Mouse (Mus musculus) embryonic facial prominence, embryonic 12.5 days (tissue): ENCODE measurements at regions not wholly inside any gene's neighbourhood (a gene's known extent, or its start where the extent isn't known, plus 50 kb on each side); places are given as distances from the start of the nearest gene placed in this dataset.

Source experiments
- ATAC-seq: fragments of 200-750 bp; cut with Nextera tagmentation; 2 replicates; pipeline ENCODE4 v1.8.0; 2017; ENCODE audit not compliant: insufficient number of reproducible peaks, insufficient read depth, low FRiP score, low TSS enrichment
- H3K27ac ChIP-seq: fragments of 300-500 bp; sonication (generic); 2 replicates; pipeline ENCODE4 v1.5.1; 2016; ENCODE audit warnings: mild to moderate bottlenecking
- H3K27me3 ChIP-seq: fragments of 300-500 bp; sonication (generic); 2 replicates; pipeline ENCODE4 v1.6.1; 2016; ENCODE audit warnings: mild to moderate bottlenecking, moderate library complexity
- H3K36me3 ChIP-seq: fragments of 300-500 bp; sonication (generic); 2 replicates; pipeline ENCODE4 v1.6.1; 2016; ENCODE audit warnings: mild to moderate bottlenecking
- H3K4me1 ChIP-seq: fragments of 300-500 bp; sonication (generic); 2 replicates; pipeline ENCODE4 v1.6.1; 2016
- H3K4me2 ChIP-seq: fragments of 300-500 bp; sonication (generic); replicated peaks from 2 replicates; pipeline ENCODE4 v1.6.1; 2016; ENCODE audit warnings: mild to moderate bottlenecking, moderate library complexity
- H3K4me3 ChIP-seq: fragments of 300-500 bp; sonication (generic); 2 replicates; pipeline ENCODE4 v1.5.1; 2016; ENCODE audit warnings: mild to moderate bottlenecking
- H3K9ac ChIP-seq: fragments of 300-500 bp; sonication (generic); 2 replicates; pipeline ENCODE4 v1.6.1; 2016; ENCODE audit warnings: mild to moderate bottlenecking, moderate library complexity
- H3K9me3 ChIP-seq: fragments of 300-500 bp; sonication (generic); 2 replicates; pipeline ENCODE4 v1.6.1; 2016; ENCODE audit warnings: mild to moderate bottlenecking, moderate library complexity
- whole genome bisulfite sequencing: fragments of 180-500 bp; shearing (Covaris S2); methylation state at CpG from one replicate; pipeline ENCODE4 v1.1.7; 2016; 5-methylcytosine and 5-hydroxymethylcytosine counted together

- H3K36me3 ChIP-seq, result no peaks in the 10 kb centered on the region
- no peak for ATAC-seq
- H3K9ac ChIP-seq, result no peak overlapping the region
- H3K27ac ChIP-seq, result no peak overlapping the region
- H3K4me3 ChIP-seq, result no peak overlapping the region
- H3K4me2 ChIP-seq, result no peak overlapping the region
- no peaks in the 10 kb centered on the region for H3K4me1 ChIP-seq
- H3K9me3 ChIP-seq, result no peaks in the 10 kb centered on the region
- no peaks in the 10 kb centered on the region for H3K27me3 ChIP-seq
Observed at GRCm38 (mm10) chr16:51564064-51564463, 467.0 kb upstream of the Cblb start.

DNA sequence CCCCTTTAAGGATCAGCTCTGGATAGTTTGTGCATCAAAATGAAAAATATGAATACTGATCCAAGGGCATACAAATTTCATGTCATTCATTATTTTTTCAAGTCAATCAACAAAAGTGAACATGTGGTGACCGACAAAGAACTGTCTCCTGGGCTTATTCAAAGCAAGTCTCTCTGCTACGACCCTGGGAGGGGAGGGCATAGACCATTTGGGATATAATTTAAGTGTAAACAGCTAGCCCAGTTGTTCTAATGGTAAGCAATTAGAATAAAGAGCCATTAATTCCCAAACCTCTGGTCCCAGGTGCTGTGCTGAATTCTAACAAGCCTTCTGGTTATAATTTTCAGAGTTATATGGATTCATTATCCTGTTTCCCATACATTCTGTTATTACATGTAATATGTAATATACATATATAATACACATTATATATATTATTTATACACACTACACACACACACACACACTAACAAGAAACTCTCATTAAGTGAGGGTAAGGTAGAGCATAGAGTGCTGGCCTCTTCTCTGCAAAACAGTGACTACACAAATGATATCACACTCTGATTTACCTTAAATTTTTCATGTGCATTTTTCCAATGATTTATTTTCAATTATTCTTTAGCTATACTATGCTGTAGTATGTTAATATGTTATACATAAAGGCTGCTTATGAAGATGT, 453.0 kb upstream of the Cblb start:
- Histone ChIP-seq H3K4me2 (no peak overlapping the region), H3K4me1 (no peaks in the 10 kb centered on the region), H3K27me3 (no peaks in the 10 kb centered on the region), H3K27ac (no peak overlapping the region), H3K4me3 (no peak overlapping the region), H3K9me3 (no peaks in the 10 kb centered on the region), H3K9ac (no peak overlapping the region), H3K36me3 (no peaks in the 10 kb centered on the region)
- no peak for ATAC-seq
- 33% methylated on average over 2 of the region's 2 CpGs for WGBS

- no peaks in the 10 kb centered on the region for H3K27me3 ChIP-seq
- no peak for ATAC-seq
- 74% methylated on average over 1 of the region's 1 CpGs for WGBS
- no peak overlapping the region for H3K4me3 ChIP-seq
- no peaks in the 10 kb centered on the region for H3K9me3 ChIP-seq
- H3K4me2 ChIP-seq, result no peak overlapping the region
- H3K9ac ChIP-seq, result no peak overlapping the region
- no peaks in the 10 kb centered on the region for H3K36me3 ChIP-seq
- no peaks in the 10 kb centered on the region for H3K4me1 ChIP-seq
- H3K27ac ChIP-seq, result no peak overlapping the region
Observed at GRCm38 (mm10) chr16:51580525-51580924, 450.5 kb upstream of the Cblb start.

DNA sequence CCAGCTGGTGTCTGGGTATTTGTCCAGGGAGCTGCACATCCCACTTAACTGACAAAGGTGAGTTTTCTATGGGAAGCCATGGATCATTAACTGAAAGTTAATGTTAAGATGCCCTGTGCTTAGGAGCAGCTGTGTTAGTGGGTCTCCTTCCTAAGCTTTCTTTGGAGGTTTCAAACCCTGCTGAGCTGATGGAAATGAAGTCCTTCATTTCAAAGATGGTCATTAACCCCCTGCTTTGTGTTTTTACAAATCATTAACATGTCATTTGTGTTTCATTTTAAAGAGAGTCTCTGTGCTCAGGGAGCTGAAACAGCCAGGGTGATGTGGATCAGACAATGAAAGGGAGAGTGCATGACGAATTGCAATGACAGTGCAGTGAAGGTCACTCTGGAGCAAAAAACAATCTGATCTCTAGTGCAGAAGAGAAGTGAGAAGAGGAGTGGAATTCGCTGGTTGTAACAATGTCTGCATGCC, 441.1 kb upstream of the Cblb start:
- no peak for ATAC-seq

GRCm38 (mm10) chr16:51617579-51617978, 413.4 kb upstream of the Cblb start:
- no peaks in the 10 kb centered on the region for H3K36me3 ChIP-seq
- ATAC-seq, result no peak
- H3K9me3 ChIP-seq, result no peaks in the 10 kb centered on the region
- H3K27ac ChIP-seq, result no peak overlapping the region
- H3K4me2 ChIP-seq, result no peak overlapping the region
- no peaks in the 10 kb centered on the region for H3K27me3 ChIP-seq
- H3K4me3 ChIP-seq, result no peak overlapping the region
- H3K4me1 ChIP-seq, result no peaks in the 10 kb centered on the region
- H3K9ac ChIP-seq, result no peak overlapping the region

More for the DNA sequence above, 441.1 kb upstream of the Cblb start:
- H3K27ac ChIP-seq, result no peak overlapping the region
- WGBS, result 19% methylated on average over 2 of the region's 2 CpGs
- H3K4me2 ChIP-seq, result no peak overlapping the region
- no peak overlapping the region for H3K4me3 ChIP-seq
- no peaks in the 10 kb centered on the region for H3K4me1 ChIP-seq
- no peaks in the 10 kb centered on the region for H3K9me3 ChIP-seq
- no peak overlapping the region for H3K9ac ChIP-seq
- H3K36me3 ChIP-seq, result no peaks in the 10 kb centered on the region
- no peaks in the 10 kb centered on the region for H3K27me3 ChIP-seq

DNA sequence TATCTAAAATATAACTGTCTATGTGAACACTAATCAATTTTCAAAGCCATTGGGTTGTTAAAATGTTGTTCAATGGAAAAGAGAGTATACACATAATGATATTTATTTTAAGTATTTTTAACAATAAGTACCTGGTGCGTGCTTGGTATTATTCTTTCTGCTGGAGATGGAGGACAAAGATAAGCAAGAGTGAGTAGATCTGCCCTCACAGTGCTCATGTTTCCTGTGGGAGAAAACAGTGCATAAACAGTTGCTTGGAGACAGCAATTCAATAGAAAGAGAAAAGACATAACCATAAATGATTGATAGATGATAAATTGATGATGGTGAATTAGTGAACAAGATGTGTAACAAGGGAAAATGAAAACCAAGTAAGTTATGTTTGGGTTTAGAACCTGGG, 384.4 kb upstream of the Cblb start:
- H3K4me2 ChIP-seq, result no peak overlapping the region
- H3K4me1 ChIP-seq, result no peaks in the 10 kb centered on the region
- no peaks in the 10 kb centered on the region for H3K27me3 ChIP-seq
- H3K36me3 ChIP-seq, result no peaks in the 10 kb centered on the region
- H3K9me3 ChIP-seq, result no peaks in the 10 kb centered on the region
- H3K4me3 ChIP-seq, result no peak overlapping the region
- H3K27ac ChIP-seq, result no peak overlapping the region
- WGBS, result 78% methylated on average over 1 of the region's 1 CpGs
- H3K9ac ChIP-seq, result no peak overlapping the region
- ATAC-seq, result no peak

DNA sequence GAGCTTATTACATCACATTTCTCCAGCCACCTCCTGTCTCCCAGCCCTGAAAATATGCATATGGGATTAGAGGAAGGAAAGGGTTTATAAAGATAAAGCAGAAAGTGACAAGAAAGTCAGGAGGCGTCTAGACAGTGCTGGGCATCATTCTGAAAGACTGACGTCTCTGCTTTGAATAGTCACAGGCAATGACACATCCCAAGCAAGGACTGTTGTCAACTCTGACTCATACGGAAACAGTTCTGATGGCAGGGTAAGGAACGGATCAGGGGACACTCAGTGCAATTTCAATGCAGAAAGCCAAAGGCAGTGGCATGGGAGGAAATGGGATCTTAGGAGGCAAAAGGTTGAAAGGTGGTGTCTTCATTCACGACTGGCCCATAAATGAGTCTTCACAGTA, 380.9 kb upstream of the Cblb start:
- WGBS, result 73% methylated on average over 5 of the region's 5 CpGs
- no peak overlapping the region for H3K4me3 ChIP-seq

GRCm38 (mm10) chr16:51650683-51651082, 380.3 kb upstream of the Cblb start:
- no peaks in the 10 kb centered on the region for H3K36me3 ChIP-seq
- no peaks in the 10 kb centered on the region for H3K4me1 ChIP-seq
- no peak for ATAC-seq
- H3K4me3 ChIP-seq, result no peak overlapping the region
- no peak overlapping the region for H3K9ac ChIP-seq
- no peaks in the 10 kb centered on the region for H3K9me3 ChIP-seq
- no peaks in the 10 kb centered on the region for H3K27me3 ChIP-seq
- H3K4me2 ChIP-seq, result no peak overlapping the region
- WGBS, result 89% methylated on average over 5 of the region's 5 CpGs
- no peak overlapping the region for H3K27ac ChIP-seq

More for the DNA sequence above, 380.9 kb upstream of the Cblb start:
- Histone ChIP-seq H3K36me3 (no peaks in the 10 kb centered on the region), H3K4me2 (no peak overlapping the region), H3K9me3 (no peaks in the 10 kb centered on the region), H3K9ac (no peak overlapping the region), H3K27ac (no peak overlapping the region), H3K27me3 (no peaks in the 10 kb centered on the region), H3K4me1 (no peaks in the 10 kb centered on the region)
- ATAC-seq, result no peak

GRCm38 (mm10) chr16:51661693-51662092, 369.3 kb upstream of the Cblb start:
- Histone ChIP-seq H3K4me2 (no peak overlapping the region), H3K36me3 (no peaks in the 10 kb centered on the region), H3K27me3 (no peaks in the 10 kb centered on the region), H3K9ac (no peak overlapping the region), H3K9me3 (no peaks in the 10 kb centered on the region), H3K4me1 (no peaks in the 10 kb centered on the region), H3K27ac (no peak overlapping the region), H3K4me3 (no peak overlapping the region)
- WGBS, result 98% methylated on average over 1 of the region's 1 CpGs
- ATAC-seq, result no peak

DNA sequence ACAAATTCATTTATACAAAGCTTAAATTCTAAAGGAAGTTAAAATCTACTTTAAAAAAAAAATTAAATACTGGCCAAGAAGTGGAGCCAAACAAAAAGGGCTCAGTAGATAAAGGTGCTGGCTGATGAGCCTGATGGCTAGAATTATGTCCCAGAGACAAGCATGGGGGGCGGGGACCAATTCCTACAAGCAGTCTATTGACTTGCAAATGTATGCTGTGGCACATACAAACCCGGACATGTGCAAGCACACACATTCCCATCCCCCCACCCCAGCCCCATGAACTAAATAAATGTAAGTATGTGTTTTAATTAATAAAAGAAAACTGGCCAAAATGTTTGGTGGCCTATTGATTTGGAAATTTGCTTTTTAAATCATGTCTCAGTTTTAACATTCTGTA, 366.7 kb upstream of the Cblb start:
- Histone ChIP-seq H3K27me3 (no peaks in the 10 kb centered on the region), H3K9me3 (no peaks in the 10 kb centered on the region), H3K36me3 (no peaks in the 10 kb centered on the region), H3K27ac (no peak overlapping the region), H3K4me3 (no peak overlapping the region), H3K9ac (no peak overlapping the region), H3K4me1 (no peaks in the 10 kb centered on the region), H3K4me2 (no peak overlapping the region)
- no peak for ATAC-seq
- WGBS, result 76% methylated on average over 2 of the region's 2 CpGs

DNA sequence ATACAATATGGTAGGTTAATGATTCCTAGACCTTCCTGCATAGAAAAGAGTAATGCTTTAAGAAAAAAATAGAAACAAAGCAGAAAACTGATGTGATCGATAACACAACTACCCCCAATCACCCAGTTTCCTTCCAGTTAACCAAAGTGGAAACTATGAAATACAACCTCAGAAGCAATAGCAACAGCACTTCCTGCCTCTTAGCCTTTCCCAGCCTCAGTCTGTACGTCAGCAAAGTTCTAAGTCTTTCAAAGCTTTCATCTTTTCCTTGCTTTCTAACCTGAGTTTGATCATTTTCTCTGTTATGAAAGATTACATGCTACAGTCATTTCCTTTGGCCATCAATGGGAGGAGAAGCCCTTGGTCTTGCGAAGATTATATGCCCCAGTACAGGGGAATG, 355.9 kb upstream of the Cblb start:
- Histone ChIP-seq H3K36me3 (no peaks in the 10 kb centered on the region), H3K4me2 (no peak overlapping the region), H3K27me3 (no peaks in the 10 kb centered on the region), H3K9ac (no peak overlapping the region), H3K4me1 (no peaks in the 10 kb centered on the region), H3K4me3 (no peak overlapping the region), H3K9me3 (no peaks in the 10 kb centered on the region), H3K27ac (no peak overlapping the region)
- 86% methylated on average over 3 of the region's 3 CpGs for WGBS
- ATAC-seq, result no peak

DNA sequence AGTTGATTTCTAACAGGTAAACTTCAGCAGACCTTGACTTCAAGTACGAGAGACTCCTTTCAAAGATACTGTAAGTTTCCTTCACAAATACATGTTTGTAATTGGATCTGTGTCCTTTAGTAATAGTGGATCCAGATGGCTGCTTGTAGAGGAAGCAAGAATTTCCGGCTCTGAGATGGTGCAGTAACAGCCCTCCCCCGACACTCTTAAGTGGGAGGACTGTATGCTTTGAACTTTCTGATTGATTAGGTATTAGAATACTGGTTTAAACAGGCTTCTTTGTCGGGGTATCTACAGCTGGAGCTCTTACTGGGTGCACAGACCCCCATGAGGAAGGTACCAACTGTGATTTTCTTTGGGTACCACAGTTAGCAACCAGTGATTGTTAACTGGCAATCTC, 355.0 kb upstream of the Cblb start:
- H3K9me3 ChIP-seq, result no peaks in the 10 kb centered on the region
- no peak overlapping the region for H3K4me3 ChIP-seq
- H3K27ac ChIP-seq, result no peak overlapping the region
- H3K4me2 ChIP-seq, result no peak overlapping the region
- 9% methylated on average over 4 of the region's 4 CpGs for WGBS
- H3K27me3 ChIP-seq, result no peaks in the 10 kb centered on the region
- H3K9ac ChIP-seq, result no peak overlapping the region
- no peaks in the 10 kb centered on the region for H3K36me3 ChIP-seq
- H3K4me1 ChIP-seq, result no peaks in the 10 kb centered on the region
- ATAC-seq, result no peak

DNA sequence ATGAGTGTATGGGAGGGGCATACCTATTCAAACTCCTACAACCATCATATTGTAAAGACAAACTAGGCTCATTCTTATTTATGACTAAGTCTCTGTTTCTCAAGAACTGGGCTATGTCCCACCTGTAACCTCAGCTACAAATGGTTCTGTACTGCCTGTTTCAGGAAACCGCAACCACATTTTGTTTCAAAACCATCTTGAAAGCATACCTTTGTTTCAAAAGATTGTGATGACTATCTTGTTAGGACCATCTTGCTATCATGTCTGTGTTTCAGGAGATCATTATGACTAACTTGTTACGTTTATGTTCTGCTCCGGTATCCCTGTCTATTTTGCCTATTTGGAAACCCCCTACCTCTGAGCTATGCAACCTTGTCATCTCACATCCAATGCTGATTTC, 340.2 kb upstream of the Cblb start:
- H3K4me2 ChIP-seq, result no peak overlapping the region
- 89% methylated on average over 3 of the region's 3 CpGs for WGBS

More for the DNA sequence above, 340.2 kb upstream of the Cblb start:
- Histone ChIP-seq H3K27ac (no peak overlapping the region), H3K4me1 (no peaks in the 10 kb centered on the region), H3K9ac (no peak overlapping the region), H3K27me3 (no peaks in the 10 kb centered on the region), H3K9me3 (no peaks in the 10 kb centered on the region), H3K4me3 (no peak overlapping the region), H3K36me3 (no peaks in the 10 kb centered on the region)
- ATAC-seq, result no peak
